Mouse (Mus musculus) megakaryocyte, embryonic 14.5 days (primary cell): ENCODE measurements around the gene Eef2k.

Experiments
- FLI1 ChIP-seq: IDR thresholded peaks from 2 replicates; pipeline ENCODE4 v1.6.1; 2012; ENCODE audit warnings: low read length, inconsistent platforms, mixed read lengths
- GATA1 ChIP-seq: IDR thresholded peaks from 3 replicates; pipeline ENCODE4 v1.6.1; 2012; ENCODE audit warnings: mixed read lengths, low read length, inconsistent platforms, borderline replicate concordance

DNA sequence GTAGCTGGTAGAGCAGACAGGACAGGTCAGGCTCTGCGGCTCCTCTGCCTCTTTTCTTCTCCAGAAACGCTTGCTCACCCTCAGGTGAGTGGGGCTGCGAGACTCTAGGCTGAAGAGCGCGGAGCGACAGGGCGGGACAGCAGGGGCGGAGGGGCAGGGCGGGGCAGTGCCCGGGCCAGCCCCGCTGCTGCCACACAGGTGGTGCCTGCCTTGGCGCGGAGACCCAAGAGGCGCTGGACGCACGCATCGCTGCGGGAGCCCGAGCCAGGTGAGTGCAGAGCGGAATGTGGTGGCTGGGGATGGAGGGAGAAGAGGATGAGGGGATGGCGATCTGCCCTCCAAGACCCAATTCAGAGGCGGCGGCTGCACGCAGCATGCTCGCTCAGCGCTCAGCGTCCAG is 32.9 kb upstream of the Eef2k start:
- TF ChIP-seq GATA1, result no peak
- TF ChIP-seq FLI1, result no peak
